ENCODE assay signal across 10 mouse cellular contexts in the genomic region with DNA sequence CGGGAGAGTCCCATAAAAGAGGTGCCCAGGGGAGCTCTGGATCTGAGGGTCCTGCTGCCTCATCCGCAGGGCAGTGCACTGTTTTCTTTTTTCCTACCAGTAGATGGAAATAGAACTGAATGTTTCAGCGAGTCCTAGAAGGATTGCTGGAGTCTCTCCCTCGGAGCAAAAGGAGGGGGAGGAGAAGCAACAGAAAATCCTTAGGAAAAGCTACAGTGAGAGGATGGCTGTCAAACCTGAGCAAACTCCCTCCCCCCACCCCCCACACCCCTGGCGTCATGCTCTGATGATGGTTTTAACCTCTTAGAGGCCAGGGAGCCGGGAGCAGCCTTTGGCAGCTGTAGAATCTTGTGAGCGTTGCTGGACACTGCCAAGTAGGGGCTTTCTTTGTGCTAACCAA.
DNase-seq lines count a peak whose midpoint lies in the region; ATAC-seq and TF ChIP-seq lines count a peak whose summit lies in the region.
"Had no signal": no experiment of that assay in that cellular context is flagged by ENCODE, and none has a peak within 500 bp of the region (broad histone marks: within the 10 kb centered on the region; RNA-seq: fewer than 3 reads in every experiment).

No protein-coding gene starts in this region.

- peak; percentile 57 for TF ChIP-seq CTCF in kidney, postnatal 0 days (IDR thresholded peaks at IDR 0.05; ENCODE audit: low read depth)
- TF ChIP-seq CTCF in cortical plate, adult 2 months (IDR thresholded peaks at IDR 0.05; ENCODE audit: extremely low read depth, insufficient read depth, low read length): peak; percentile 27; the same call in 1 of the 2 replicates
- TF ChIP-seq CTCF in heart, postnatal 0 days (IDR thresholded peaks at IDR 0.05; ENCODE audit: low read depth): peak; percentile 51

- 8% methylated on average over 7 of the region's 7 CpGs for WGBS in kidney, postnatal 0 days
- 10% methylated on average over 7 of the region's 7 CpGs for WGBS in heart, postnatal 0 days

- DNase-seq in kidney, postnatal 0 days (ENCODE audit: low spot score): peak; percentile 72
- no peak for DNase-seq in kidney, postnatal 14 days
- peak; percentile 59 for DNase-seq in heart, postnatal 0 days (ENCODE audit: low spot score)
- DNase-seq in neural tube, embryonic 10.5 days (ENCODE audit: extremely low spot score, low spot score): peak; percentile 16
- DNase-seq in urinary bladder, postnatal 10 days (ENCODE audit: low spot score): no peak
- DNase-seq in gastrocnemius, postnatal 14 days: no peak
- DNase-seq in ovary, adult 18-20 months (ENCODE audit: low spot score): no peak
- DNase-seq: liver, embryonic 13.5 days had no signal

- no peaks in the 10 kb centered on the region for H3K9me3 ChIP-seq in kidney, postnatal 0 days (replicated peaks; ENCODE audit: low read length)
- no peaks in the 10 kb centered on the region for H3K9me3 ChIP-seq in heart, postnatal 0 days (replicated peaks; ENCODE audit: control insufficient read depth, low read length)
- H3K9me3 ChIP-seq: liver, embryonic 13.5 days; stomach, embryonic 15.5 days had no signal

- H3K27ac ChIP-seq in kidney, postnatal 0 days: no peak overlapping the region
- H3K27ac ChIP-seq in cortical plate, adult 2 months (ENCODE audit: insufficient read depth, low read length): no peak overlapping the region
- H3K27ac ChIP-seq in heart, postnatal 0 days (ENCODE audit: low read depth): peak overlapping the region; percentile 15
- H3K27ac ChIP-seq: liver, embryonic 13.5 days; stomach, embryonic 15.5 days had no signal

- no peaks in the 10 kb centered on the region for H3K27me3 ChIP-seq in kidney, postnatal 0 days (ENCODE audit: insufficient read depth, low read length)
- H3K27me3 ChIP-seq in heart, postnatal 0 days (ENCODE audit: control insufficient read depth, insufficient read depth, low read length): no peaks in the 10 kb centered on the region
- H3K27me3 ChIP-seq: liver, embryonic 13.5 days; stomach, embryonic 15.5 days had no signal

- no peaks in the 10 kb centered on the region for H3K36me3 ChIP-seq in kidney, postnatal 0 days (ENCODE audit: insufficient read depth, low read length)
- no peaks in the 10 kb centered on the region for H3K36me3 ChIP-seq in heart, postnatal 0 days (replicated peaks; ENCODE audit: control insufficient read depth, insufficient read depth, low read length)
- H3K36me3 ChIP-seq: liver, embryonic 13.5 days; stomach, embryonic 15.5 days had no signal

- H3K4me2 ChIP-seq in kidney, postnatal 0 days (ENCODE audit: low read length): peak overlapping the region; percentile 19; the same call in 1 of the 2 replicates
- peak overlapping the region; percentile 46 for H3K4me2 ChIP-seq in heart, postnatal 0 days (ENCODE audit: low read depth, low read length)
- H3K4me2 ChIP-seq: liver, embryonic 13.5 days; stomach, embryonic 15.5 days had no signal

- no peaks in the 10 kb centered on the region for H3K4me1 ChIP-seq in kidney, postnatal 0 days (replicated peaks; ENCODE audit: insufficient read depth, low read length)
- H3K4me1 ChIP-seq in cortical plate, adult 2 months (ENCODE audit: control insufficient read depth, insufficient read depth, low read length): no peaks in the 10 kb centered on the region
- peaks cover 17% of the 10 kb centered on the region for H3K4me1 ChIP-seq in heart, postnatal 0 days (ENCODE audit: control insufficient read depth, insufficient read depth)
- H3K4me1 ChIP-seq: liver, embryonic 13.5 days; stomach, embryonic 15.5 days had no signal

- TF ChIP-seq POLR2A in cortical plate, adult 2 months (IDR thresholded peaks at IDR 0.05; ENCODE audit: extremely low read depth, insufficient read depth, low read length): no peak

- no peak for TF ChIP-seq EP300 in heart, postnatal 0 days (IDR thresholded peaks at IDR 0.05; ENCODE audit: low read depth)

- intact Hi-C loops in gastrocnemius, postnatal 14 days (cut with DNase I; ENCODE audit: low total_unique reads): loop anchor here (10.0 kb wide), 1 partner anchor 208 kb away; no protein-coding TSS in a partner anchor

- H3K4me3 ChIP-seq in kidney, postnatal 0 days (replicated peaks; ENCODE audit: low read depth, low read length): no peak overlapping the region
- H3K4me3 ChIP-seq in cortical plate, adult 2 months (ENCODE audit: insufficient read depth, low read length): no peak overlapping the region
- H3K4me3 ChIP-seq in heart, postnatal 0 days (ENCODE audit: low read depth, low read length): 0 out of 2 replicates have a peak overlapping the region, but pooled peaks have one; percentile 0
- H3K4me3 ChIP-seq: liver, embryonic 13.5 days; stomach, embryonic 15.5 days had no signal

- no peak for ATAC-seq in kidney, postnatal 0 days (replicated peaks; ENCODE audit: low FRiP score, low read depth)
- peak; percentile 63 for ATAC-seq in heart, postnatal 0 days (ENCODE audit: insufficient read depth, low read depth)

- H3K9ac ChIP-seq in kidney, postnatal 0 days (ENCODE audit: low read depth, low read length): no peak overlapping the region
- H3K9ac ChIP-seq in heart, postnatal 0 days (replicated peaks; ENCODE audit: low read depth, low read length): no peak overlapping the region
- H3K9ac ChIP-seq: liver, embryonic 13.5 days; stomach, embryonic 15.5 days had no signal

Comparison
In these comparisons a context has a peak if more than half of its experiments do, and no peak if none do; other contexts are left out.
1. DNase-seq: peak in kidney, postnatal 0 days (single experiment), heart, postnatal 0 days (single experiment) and neural tube, embryonic 10.5 days (single experiment); none in kidney, postnatal 14 days (single experiment), urinary bladder, postnatal 10 days (single experiment), gastrocnemius, postnatal 14 days (single experiment) and ovary, adult 18-20 months (single experiment).
2. Peak in every context shown above with its lines, with median percentiles within 50 percentile points of each other: CTCF ChIP-seq.